ENCODE assay signal across 9 mouse cellular contexts in the genomic region with DNA sequence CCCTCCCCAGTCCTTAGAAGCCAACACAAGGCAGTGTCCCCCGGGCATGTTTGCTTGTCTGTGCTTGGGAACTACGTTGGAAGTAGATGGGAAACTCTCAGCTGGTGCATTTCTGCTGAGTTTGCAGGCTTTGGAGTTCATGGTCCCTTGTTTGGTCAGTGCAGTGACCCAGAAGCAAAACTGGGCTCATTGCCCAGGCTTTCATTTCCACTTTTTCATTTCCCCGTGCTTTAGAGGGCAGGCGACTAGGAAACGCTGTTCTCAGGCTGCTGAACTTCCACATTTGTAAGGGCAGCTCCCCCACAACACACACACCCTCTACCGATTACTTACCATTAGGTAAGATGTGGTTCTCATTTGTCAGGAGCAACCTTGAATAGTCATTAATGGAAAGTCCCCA. TPM values are rescaled to one million over a fixed set of nuclear protein-coding genes. Genes with fewer than 3 reads are reported as not detected.
DNase-seq lines count a peak whose midpoint lies in the region; ATAC-seq and TF ChIP-seq lines count a peak whose summit lies in the region.
"Had no signal": no experiment of that assay in that cellular context is flagged by ENCODE, and none has a peak within 500 bp of the region (broad histone marks: within the 10 kb centered on the region; RNA-seq: fewer than 3 reads in every experiment).

No protein-coding gene starts in this region.

- H3K79me2 ChIP-seq in macrophage (ENCODE audit: inconsistent target) = peaks cover 27% of the 10 kb centered on the region

- H3K4me1 ChIP-seq in liver, embryonic 13.5 days (replicated peaks) = peaks cover 11% of the 10 kb centered on the region; the same call in 1 of the 2 replicates
- no peaks in the 10 kb centered on the region for H3K4me1 ChIP-seq in liver, embryonic 11.5 days (replicated peaks; ENCODE audit: control insufficient read depth, insufficient read depth, low read length)
- peaks cover 6% of the 10 kb centered on the region; the same call in 1 of the 2 replicates for H3K4me1 ChIP-seq in bone marrow, adult 2 months (ENCODE audit: control insufficient read depth, insufficient read depth, low read length)
- H3K4me1 ChIP-seq in thymus, adult 2 months (replicated peaks; ENCODE audit: control insufficient read depth, insufficient read depth, low read length) = no peaks in the 10 kb centered on the region

- peaks cover 99% of the 10 kb centered on the region for H3K36me3 ChIP-seq in liver, embryonic 13.5 days
- peaks cover 60% of the 10 kb centered on the region for H3K36me3 ChIP-seq in liver, embryonic 11.5 days (ENCODE audit: control insufficient read depth, insufficient read depth, low read length)
- H3K36me3 ChIP-seq in macrophage (ENCODE audit: inconsistent target) = no peaks in the 10 kb centered on the region
- peaks cover 36% of the 10 kb centered on the region; the same call in 1 of the 2 replicates for H3K36me3 ChIP-seq in thymus, adult 2 months (ENCODE audit: control insufficient read depth, insufficient read depth, low read length)

- no peak for DNase-seq in liver, embryonic 13.5 days
- DNase-seq in liver, embryonic 11.5 days (ENCODE audit: low spot score) = no peak
- no peak for DNase-seq in cerebellum, adult 18-20 months
- DNase-seq in thymus, adult 2 months = no peak
- no peak for DNase-seq in layer of hippocampus, adult 9-10 months (ENCODE audit: low spot score)

- H3K27me3 ChIP-seq in liver, embryonic 13.5 days = no peaks in the 10 kb centered on the region
- H3K27me3 ChIP-seq in liver, embryonic 11.5 days (replicated peaks; ENCODE audit: control insufficient read depth, insufficient read depth, low read length) = no peaks in the 10 kb centered on the region
- no peaks in the 10 kb centered on the region for H3K27me3 ChIP-seq in thymus, adult 2 months (ENCODE audit: control insufficient read depth, insufficient read depth, low read length)

- no peak for TF ChIP-seq CTCF in bone marrow, adult 2 months (IDR thresholded peaks at IDR 0.05; ENCODE audit: control insufficient read depth, insufficient read depth, low read length)
- TF ChIP-seq CTCF in thymus, adult 2 months (IDR thresholded peaks at IDR 0.05; ENCODE audit: borderline replicate concordance, control insufficient read depth, extremely low read depth, insufficient read depth, low read length, poor library complexity) = no peak

- no peak overlapping the region for H3K4me2 ChIP-seq in liver, embryonic 13.5 days
- H3K4me2 ChIP-seq in liver, embryonic 11.5 days = no peak overlapping the region

- no peak for ATAC-seq in liver, embryonic 13.5 days (ENCODE audit: low read depth)
- ATAC-seq in liver, embryonic 11.5 days (replicated peaks; ENCODE audit: low FRiP score) = no peak
- ATAC-seq in hematopoietic stem cell, adult 5-6 weeks (replicated peaks in 1 of 2; ENCODE audit: insufficient read depth in 1 of 2, low FRiP score in 2 of 2, low TSS enrichment in 1 of 2, low read depth in 1 of 2, poor library complexity in 2 of 2, severe bottlenecking in 2 of 2) = peak; percentile 55 to 64; a peak in 3 of 4 replicates

- H3K27ac ChIP-seq in liver, embryonic 13.5 days = peak overlapping the region; percentile 55; the same call in 1 of the 2 replicates
- no peak overlapping the region for H3K27ac ChIP-seq in liver, embryonic 11.5 days (ENCODE audit: low read depth, low read length)
- H3K27ac ChIP-seq in bone marrow, adult 2 months (ENCODE audit: control insufficient read depth, insufficient read depth, low read depth, low read length, poor library complexity) = peak overlapping the region; percentile 39
- peak overlapping the region; percentile 90 for H3K27ac ChIP-seq in macrophage
- H3K27ac ChIP-seq in thymus, adult 2 months (ENCODE audit: control insufficient read depth, insufficient read depth, low read length) = no peak overlapping the region

- WGBS in liver, embryonic 13.5 days (ENCODE audit: insufficient replicate concordance) = 70% methylated on average over 6 of the region's 6 CpGs
- WGBS in liver, embryonic 11.5 days = 82% methylated on average over 6 of the region's 6 CpGs
- WGBS in bone marrow, adult 2 months = 27% methylated on average over 6 of the region's 6 CpGs
- 3% methylated on average over 6 of the region's 6 CpGs for WGBS in macrophage (ENCODE audit: missing documents)
- 69% methylated on average over 6 of the region's 6 CpGs for WGBS in thymus, adult 2 months

- no peak overlapping the region for H3K9ac ChIP-seq in liver, embryonic 13.5 days
- H3K9ac ChIP-seq in liver, embryonic 11.5 days (ENCODE audit: low read depth, low read length) = no peak overlapping the region

- H3K9me3 ChIP-seq in liver, embryonic 13.5 days (replicated peaks) = no peaks in the 10 kb centered on the region
- H3K9me3 ChIP-seq in liver, embryonic 11.5 days (ENCODE audit: control insufficient read depth, low read length) = no peaks in the 10 kb centered on the region

- no peak overlapping the region for H3K4me3 ChIP-seq in liver, embryonic 13.5 days (replicated peaks)
- H3K4me3 ChIP-seq in liver, embryonic 11.5 days (ENCODE audit: low read depth, low read length) = no peak overlapping the region
- H3K4me3 ChIP-seq in bone marrow, adult 2 months (replicated peaks; ENCODE audit: control insufficient read depth, low read depth, low read length) = no peak overlapping the region
- no peak overlapping the region for H3K4me3 ChIP-seq in macrophage (ENCODE audit: inconsistent target)
- H3K4me3 ChIP-seq in thymus, adult 2 months (ENCODE audit: control insufficient read depth, insufficient read depth, low read length) = no peak overlapping the region

- TF ChIP-seq POLR2A in bone marrow, adult 2 months (IDR thresholded peaks at IDR 0.05; ENCODE audit: borderline replicate concordance, control insufficient read depth, low read depth, low read length) = no peak
- TF ChIP-seq POLR2A in thymus, adult 2 months (IDR thresholded peaks at IDR 0.05; ENCODE audit: control insufficient read depth, extremely low read depth, insufficient read depth, low read length, poor library complexity) = no peak

RNA-seq across cellular contexts. Expression of gene Nsl1, which starts 10.2 kb away (rescaled TPM):
- 16.7 and 18.1 TPM in 2 replicates for polyA plus RNA-seq in liver, embryonic 13.5 days (2015; fragmentation: Nextera tagmentation; extraction: Ambion mirVana)
- 27.7 and 30.7 TPM in 2 replicates for polyA plus RNA-seq in liver, embryonic 11.5 days (2014; fragmentation: Nextera tagmentation; extraction: Ambion mirVana)
- polyA plus RNA-seq in bone marrow, adult 2 months (2011; ENCODE audit: insufficient read depth, insufficient read length, low replicate concordance, missing spikeins) = 5.5 and 10.6 TPM in 2 replicates
- total RNA-seq in hematopoietic stem cell, adult 5-6 weeks (2017) = 8.1 and 16.5 TPM in 2 replicates
- 10 to 100 TPM in 1 of 26 experiments, 1 to 10 TPM in 24, under 1 TPM in 1; 0.87 to 10.3 (median 4.8) TPM for total RNA-seq in macrophage (2018; cell fraction: chromatin; rRNA removed)
- total RNA-seq in macrophage (2018; cell fraction: cytosol; rRNA removed) = 1 to 10 TPM in 21 of 26 experiments, under 1 TPM in 5; 0.52 to 3.7 (median 1.5) TPM
- total RNA-seq in macrophage (2018; cell fraction: nucleus; rRNA removed) = 10 to 100 TPM in 1 of 26 experiments, 1 to 10 TPM in 23, under 1 TPM in 2; 0.81 to 13.5 (median 3.0) TPM
- 1.1 to 7.5 TPM (median 2.4 TPM) in 3 replicates for polyA plus RNA-seq in macrophage (2018)
- 8.1 and 17.6 TPM in 2 replicates for polyA plus RNA-seq in thymus, adult 2 months (2012; rRNA removed)

RNA-seq across cellular contexts. Expression of gene Tatdn3, which starts 10.3 kb away (rescaled TPM):
- 8.6 and 10.3 TPM in 2 replicates for polyA plus RNA-seq in liver, embryonic 13.5 days (2015; fragmentation: Nextera tagmentation; extraction: Ambion mirVana)
- polyA plus RNA-seq in liver, embryonic 11.5 days (2014; fragmentation: Nextera tagmentation; extraction: Ambion mirVana) = 14.4 and 17.2 TPM in 2 replicates
- polyA plus RNA-seq in bone marrow, adult 2 months (2011; ENCODE audit: insufficient read depth, insufficient read length, low replicate concordance, missing spikeins) = 11.1 and 29.6 TPM in 2 replicates
- total RNA-seq in hematopoietic stem cell, adult 5-6 weeks (2017) = 12.4 and 19.8 TPM in 2 replicates
- 100 to 1,000 TPM in 18 of 26 experiments, 10 to 100 TPM in 8; 43.4 to 241 (median 126) TPM for total RNA-seq in macrophage (2018; cell fraction: chromatin; rRNA removed)
- total RNA-seq in macrophage (2018; cell fraction: cytosol; rRNA removed) = 10 to 100 TPM in 7 of 26 experiments, 1 to 10 TPM in 19; 6.0 to 13.4 (median 8.5) TPM
- 100 to 1,000 TPM in 2 of 26 experiments, 10 to 100 TPM in 24; 15.4 to 103 (median 65.4) TPM for total RNA-seq in macrophage (2018; cell fraction: nucleus; rRNA removed)
- polyA plus RNA-seq in macrophage (2018) = 7.7 to 13.2 TPM (median 7.9 TPM) in 3 replicates
- polyA plus RNA-seq in thymus, adult 2 months (2012; rRNA removed) = 4.6 and 5.2 TPM in 2 replicates

RNA-seq across cellular contexts. Expression of gene Batf3, which starts 24.6 kb away (rescaled TPM):
- 2.6 and 3.1 TPM in 2 replicates for polyA plus RNA-seq in liver, embryonic 13.5 days (2015; fragmentation: Nextera tagmentation; extraction: Ambion mirVana)
- polyA plus RNA-seq in liver, embryonic 11.5 days (2014; fragmentation: Nextera tagmentation; extraction: Ambion mirVana) = 5.7 and 6.0 TPM in 2 replicates
- polyA plus RNA-seq in bone marrow, adult 2 months (2011; ENCODE audit: insufficient read depth, insufficient read length, low replicate concordance, missing spikeins) = 2.9 and 3.8 TPM in 2 replicates
- total RNA-seq in hematopoietic stem cell, adult 5-6 weeks (2017) = 1.1 TPM in 1 of 2 replicates, not detected in the other
- 10 to 100 TPM in 21 of 26 experiments, 1 to 10 TPM in 5; 7.1 to 32.2 (median 14.5) TPM for total RNA-seq in macrophage (2018; cell fraction: chromatin; rRNA removed)
- total RNA-seq in macrophage (2018; cell fraction: cytosol; rRNA removed) = 10 to 100 TPM in 1 of 26 experiments, 1 to 10 TPM in 25; 2.7 to 10.8 (median 5.2) TPM
- 10 to 100 TPM in 21 of 26 experiments, 1 to 10 TPM in 5; 4.0 to 27.0 (median 12.2) TPM for total RNA-seq in macrophage (2018; cell fraction: nucleus; rRNA removed)
- 3.0 to 7.3 TPM (median 5.6 TPM) in 3 replicates for polyA plus RNA-seq in macrophage (2018)
- 12.6 and 18.4 TPM in 2 replicates for polyA plus RNA-seq in thymus, adult 2 months (2012; rRNA removed)

RNA-seq across cellular contexts. Expression of gene Spata45, which starts 36.6 kb away (rescaled TPM):
- polyA plus RNA-seq in liver, embryonic 13.5 days (2015; fragmentation: Nextera tagmentation; extraction: Ambion mirVana) = not detected in 2 replicates
- not detected in 2 replicates for polyA plus RNA-seq in liver, embryonic 11.5 days (2014; fragmentation: Nextera tagmentation; extraction: Ambion mirVana)
- polyA plus RNA-seq in bone marrow, adult 2 months (2011; ENCODE audit: insufficient read depth, insufficient read length, low replicate concordance, missing spikeins) = not detected in 2 replicates
- not detected in 2 replicates for total RNA-seq in hematopoietic stem cell, adult 5-6 weeks (2017)
- not detected for total RNA-seq in macrophage (2018; cell fraction: chromatin; rRNA removed)
- not detected for total RNA-seq in macrophage (2018; cell fraction: cytosol; rRNA removed)
- total RNA-seq in macrophage (2018; cell fraction: nucleus; rRNA removed) = not detected
- polyA plus RNA-seq in macrophage (2018) = not detected in 3 replicates
- polyA plus RNA-seq in thymus, adult 2 months (2012; rRNA removed) = not detected in 2 replicates
- polyA plus RNA-seq: large intestine, adult 2 months had no signal

RNA-seq across cellular contexts. Expression of gene Flvcr1, which starts 47.0 kb away (rescaled TPM):
- 4.3 and 5.0 TPM in 2 replicates for polyA plus RNA-seq in liver, embryonic 13.5 days (2015; fragmentation: Nextera tagmentation; extraction: Ambion mirVana)
- polyA plus RNA-seq in liver, embryonic 11.5 days (2014; fragmentation: Nextera tagmentation; extraction: Ambion mirVana) = 11.8 and 12.1 TPM in 2 replicates
- polyA plus RNA-seq in bone marrow, adult 2 months (2011; ENCODE audit: insufficient read depth, insufficient read length, low replicate concordance, missing spikeins) = 5.2 and 5.7 TPM in 2 replicates
- total RNA-seq in hematopoietic stem cell, adult 5-6 weeks (2017) = 23.1 and 26.9 TPM in 2 replicates
- 100 to 1,000 TPM in 20 of 26 experiments, 10 to 100 TPM in 6; 35.0 to 275 (median 143) TPM for total RNA-seq in macrophage (2018; cell fraction: chromatin; rRNA removed)
- 100 to 1,000 TPM in 1 of 26 experiments, 10 to 100 TPM in 25; 32.5 to 109 (median 56.1) TPM for total RNA-seq in macrophage (2018; cell fraction: cytosol; rRNA removed)
- 100 to 1,000 TPM in 21 of 26 experiments, 10 to 100 TPM in 5; 40.7 to 293 (median 123) TPM for total RNA-seq in macrophage (2018; cell fraction: nucleus; rRNA removed)
- 58.5 to 74.7 TPM (median 60.7 TPM) in 3 replicates for polyA plus RNA-seq in macrophage (2018)
- 56.7 and 58.9 TPM in 2 replicates for polyA plus RNA-seq in thymus, adult 2 months (2012; rRNA removed)

Comparison
In these comparisons a context has a peak if more than half of its experiments do, and no peak if none do; other contexts are left out.
1. H3K27ac ChIP-seq: peak in liver, embryonic 13.5 days (single experiment), bone marrow, adult 2 months (single experiment) and macrophage (single experiment); none in liver, embryonic 11.5 days (single experiment) and thymus, adult 2 months (single experiment).
2. ATAC-seq: peak in hematopoietic stem cell, adult 5-6 weeks (2 of 2); none in liver, embryonic 13.5 days (single experiment) and liver, embryonic 11.5 days (single experiment).